Mouse (Mus musculus): ENCODE measurements around the gene Olfr1412. TPM values are rescaled to one million over a fixed set of nuclear protein-coding genes. Genes with fewer than 3 reads are reported as not detected.

The Olfr1412 gene
- polyA plus RNA-seq, 1 experiment from 2014 or later = not detected

GRCm38 (mm10) chr1:92640393-92640792 is 54.8 kb downstream of the Olfr1412 start:
- no peak for ATAC-seq (replicated peaks; ENCODE audit: insufficient number of reproducible peaks, low FRiP score, low TSS enrichment)
- Histone ChIP-seq H3K4me1 (ENCODE audit: control insufficient read depth, insufficient read depth, low read length) (peaks cover 16% of the 10 kb centered on the region), H3K27me3 (ENCODE audit: control insufficient read depth, insufficient read depth, low read length) (no peaks in the 10 kb centered on the region), H3K36me3 (ENCODE audit: control insufficient read depth, insufficient read depth, low read length) (peaks cover 3% of the 10 kb centered on the region), H3K9ac (ENCODE audit: low read depth, low read length) (no peak overlapping the region; the same call in 1 of the 2 replicates), H3K4me2 (peak overlapping the region; percentile 98), H3K27ac (ENCODE audit: low read depth, low read length) (no peak overlapping the region), H3K4me3 (ENCODE audit: low read depth, low read length) (no peak overlapping the region), H3K9me3 (replicated peaks; ENCODE audit: control insufficient read depth, low read length) (no peaks in the 10 kb centered on the region)
- WGBS (ENCODE audit: insufficient replicate concordance) = 79% methylated on average over 6 of the region's 6 CpGs

Other genes starting within 250 kb of the Olfr1412 start
- 462 and 465 TPM in 2 replicates for gene Ndufa10, start 111.9 kb upstream of the Olfr1412 start, polyA plus RNA-seq (2014; fragmentation: Nextera tagmentation; extraction: Ambion mirVana)
- gene Olfr1416, start 100.7 kb upstream of the Olfr1412 start, polyA plus RNA-seq (2014; fragmentation: Nextera tagmentation; extraction: Ambion mirVana) = not detected in 2 replicates
- not detected in 2 replicates for gene Olfr1415, start 89.7 kb upstream of the Olfr1412 start, polyA plus RNA-seq (2014; fragmentation: Nextera tagmentation; extraction: Ambion mirVana)
- gene Olfr1414, start 67.1 kb upstream of the Olfr1412 start, polyA plus RNA-seq (2014; fragmentation: Nextera tagmentation; extraction: Ambion mirVana) = not detected in 2 replicates
- not detected in 2 replicates for gene Olfr1413, start 14.5 kb upstream of the Olfr1412 start, polyA plus RNA-seq (2014; fragmentation: Nextera tagmentation; extraction: Ambion mirVana)
- gene Olfr1411, start 8.6 kb downstream of the Olfr1412 start, polyA plus RNA-seq (2014; fragmentation: Nextera tagmentation; extraction: Ambion mirVana) = not detected in 2 replicates
- gene Olfr1410, start 20.0 kb downstream of the Olfr1412 start, polyA plus RNA-seq (2014; fragmentation: Nextera tagmentation; extraction: Ambion mirVana) = not detected in 2 replicates
- gene Olfr12, start 32.0 kb downstream of the Olfr1412 start, polyA plus RNA-seq (2014; fragmentation: Nextera tagmentation; extraction: Ambion mirVana) = not detected in 2 replicates
- gene Cops9, start 56.2 kb downstream of the Olfr1412 start, polyA plus RNA-seq (2014; fragmentation: Nextera tagmentation; extraction: Ambion mirVana) = 382 and 405 TPM in 2 replicates
- not detected in 2 replicates for gene Otos, start 63.1 kb downstream of the Olfr1412 start, polyA plus RNA-seq (2014; fragmentation: Nextera tagmentation; extraction: Ambion mirVana)
- 25.9 and 34.3 TPM in 2 replicates for gene Gpc1, start 245.9 kb downstream of the Olfr1412 start, polyA plus RNA-seq (2014; fragmentation: Nextera tagmentation; extraction: Ambion mirVana)

All from heart, embryonic 11.5 days (tissue).